Comparison of ENCODE assay signal across 33 mouse cellular contexts in the genomic region with DNA sequence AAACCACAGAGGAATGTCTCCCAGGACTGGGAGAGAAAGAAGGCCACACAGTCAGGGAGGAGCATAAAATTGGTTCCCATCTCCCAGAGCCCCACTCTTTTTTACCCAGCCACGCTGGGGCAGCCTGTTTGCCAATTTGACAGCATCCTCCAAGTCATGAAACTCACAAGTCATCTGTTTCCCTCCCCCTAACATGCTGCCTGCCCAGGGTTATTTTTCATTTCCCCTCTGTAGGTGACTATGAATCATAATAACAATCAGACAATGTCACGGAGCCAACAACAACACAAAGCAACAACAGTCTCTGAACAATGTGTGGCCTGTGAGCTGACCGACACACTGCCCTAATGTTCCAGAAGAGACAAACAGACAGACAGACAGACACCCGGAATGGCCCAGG. TPM values are rescaled to one million over a fixed set of nuclear protein-coding genes. Genes with fewer than 3 reads are reported as not detected.
A peak's percentile ranks its signal among the peaks of the same experiment; 100 is the strongest.
DNase-seq lines count a peak whose midpoint lies in the region; ATAC-seq and TF ChIP-seq lines count a peak whose summit lies in the region.
"Had no signal": no experiment of that assay in that cellular context is flagged by ENCODE, and none has a peak within 500 bp of the region (broad histone marks: within the 10 kb centered on the region; RNA-seq: fewer than 3 reads in every experiment).

No protein-coding gene starts in this region.

- H3K9me3 ChIP-seq in kidney, embryonic 15.5 days (replicated peaks), result no peaks in the 10 kb centered on the region; the same call in 1 of the 2 replicates
- no peaks in the 10 kb centered on the region for H3K9me3 ChIP-seq in hindbrain, embryonic 13.5 days
- H3K9me3 ChIP-seq: embryonic facial prominence, embryonic 10.5 days; embryonic facial prominence, embryonic 15.5 days; neural tube, embryonic 15.5 days; stomach, embryonic 15.5 days had no signal

- peaks cover 34% of the 10 kb centered on the region; the same call in 1 of the 2 replicates for H3K36me3 ChIP-seq in kidney, embryonic 15.5 days
- peaks cover 20% of the 10 kb centered on the region; the same call in 1 of the 2 replicates for H3K36me3 ChIP-seq in hindbrain, embryonic 13.5 days
- H3K36me3 ChIP-seq: stomach, embryonic 15.5 days had no signal

- H3K27me3 ChIP-seq in kidney, embryonic 15.5 days, result no peaks in the 10 kb centered on the region
- H3K27me3 ChIP-seq in hindbrain, embryonic 13.5 days, result no peaks in the 10 kb centered on the region
- H3K27me3 ChIP-seq: embryonic facial prominence, embryonic 15.5 days; forebrain, embryonic 13.5 days; neural tube, embryonic 15.5 days; stomach, embryonic 15.5 days had no signal

- no peak for DNase-seq in kidney, postnatal 36 days
- DNase-seq in testis, postnatal 10 days (ENCODE audit: low spot score), result peak; percentile 20
- no peak for DNase-seq in testis, postnatal 14 days (ENCODE audit: low spot score)
- DNase-seq in frontal cortex, postnatal 10 days (ENCODE audit: low spot score in 2 of 2), result no peak
- DNase-seq: adrenal gland, postnatal 10 days; B cell, adult 2 months; cerebellum, adult 18-20 months; cerebellum, postnatal 14 days; gastrocnemius, postnatal 25 days; heart, adult 18-20 months; heart, postnatal 4 days; kidney, postnatal 14 days; layer of hippocampus, postnatal 36 days; liver; lung, adult 2 months; lung, postnatal 10 days; midbrain, embryonic 14.5 days; right cerebral cortex, postnatal 25 days; thymus, adult 18-20 months; thymus, postnatal 25 days had no signal

- H3K4me2 ChIP-seq in kidney, embryonic 15.5 days, result no peak overlapping the region
- H3K4me2 ChIP-seq in hindbrain, embryonic 13.5 days, result no peak overlapping the region
- H3K4me2 ChIP-seq: embryonic facial prominence, embryonic 15.5 days; forebrain, embryonic 13.5 days; heart, embryonic 11.5 days; hindbrain, embryonic 14.5 days; neural tube, embryonic 15.5 days; stomach, embryonic 15.5 days had no signal

- no peak for TF ChIP-seq POLR2A in cortical plate, adult 2 months (IDR thresholded peaks at IDR 0.05; ENCODE audit: extremely low read depth, insufficient read depth, low read length)

- H3K27ac ChIP-seq in kidney, embryonic 15.5 days, result peak overlapping the region; percentile 41; the same call in 1 of the 2 replicates
- peak overlapping the region; percentile 57; the same call in 1 of the 2 replicates for H3K27ac ChIP-seq in cortical plate, adult 2 months (ENCODE audit: insufficient read depth, low read length)
- no peak overlapping the region for H3K27ac ChIP-seq in hindbrain, embryonic 13.5 days
- H3K27ac ChIP-seq: embryonic facial prominence, embryonic 10.5 days; embryonic facial prominence, embryonic 15.5 days; forebrain, embryonic 13.5 days; hindbrain, embryonic 14.5 days; liver, embryonic 14.5 days; macrophage; neural tube, embryonic 15.5 days; stomach, embryonic 15.5 days had no signal

- peaks cover 16% of the 10 kb centered on the region for H3K4me1 ChIP-seq in kidney, embryonic 15.5 days
- peaks cover 11% of the 10 kb centered on the region for H3K4me1 ChIP-seq in cortical plate, adult 2 months (ENCODE audit: control insufficient read depth, insufficient read depth, low read length)
- no peaks in the 10 kb centered on the region; the same call in 1 of the 2 replicates for H3K4me1 ChIP-seq in hindbrain, embryonic 13.5 days (replicated peaks)
- H3K4me1 ChIP-seq: embryonic facial prominence, embryonic 10.5 days; forebrain, embryonic 13.5 days; neural tube, embryonic 15.5 days; stomach, embryonic 15.5 days had no signal

- no peak for TF ChIP-seq CTCF in cortical plate, adult 2 months (IDR thresholded peaks at IDR 0.05; ENCODE audit: extremely low read depth, insufficient read depth, low read length)

- no peak for ATAC-seq in kidney, embryonic 15.5 days (replicated peaks; ENCODE audit: low FRiP score)
- no peak for ATAC-seq in hindbrain, embryonic 13.5 days (ENCODE audit: low FRiP score)
- ATAC-seq: forebrain, embryonic 13.5 days; intestine, postnatal 0 days had no signal

- H3K4me3 ChIP-seq in kidney, embryonic 15.5 days (replicated peaks), result no peak overlapping the region
- H3K4me3 ChIP-seq in cortical plate, adult 2 months (ENCODE audit: insufficient read depth, low read length), result no peak overlapping the region
- H3K4me3 ChIP-seq in hindbrain, embryonic 13.5 days, result no peak overlapping the region
- H3K4me3 ChIP-seq: embryonic facial prominence, embryonic 10.5 days; embryonic facial prominence, embryonic 15.5 days; forebrain, embryonic 13.5 days; neural tube, embryonic 15.5 days; stomach, embryonic 15.5 days had no signal

- H3K9ac ChIP-seq in kidney, embryonic 15.5 days, result no peak overlapping the region
- no peak overlapping the region for H3K9ac ChIP-seq in hindbrain, embryonic 13.5 days
- H3K9ac ChIP-seq: embryonic facial prominence, embryonic 15.5 days; forebrain, embryonic 13.5 days; hindbrain, embryonic 14.5 days; liver, embryonic 14.5 days; neural tube, embryonic 15.5 days; stomach, embryonic 15.5 days had no signal

- WGBS in kidney, embryonic 15.5 days, result 48% methylated on average over 4 of the region's 4 CpGs
- 63% methylated on average over 4 of the region's 4 CpGs for WGBS in hindbrain, embryonic 13.5 days

RNA-seq across cellular contexts. Expression of a gene that starts 21.2 kb away (rescaled TPM):
- 6.0 and 7.6 TPM in 2 replicates for polyA plus RNA-seq in kidney, embryonic 15.5 days (2015; fragmentation: Nextera tagmentation; extraction: Ambion mirVana)
- 9.5 and 10.2 TPM in 2 replicates for polyA plus RNA-seq in cortical plate, adult 2 months (2012; rRNA removed)
- polyA plus RNA-seq in hindbrain, embryonic 13.5 days (2015; fragmentation: Nextera tagmentation; extraction: Ambion mirVana), result 2.1 TPM in 2 replicates

RNA-seq across cellular contexts. Expression of a gene that starts 34.4 kb away (rescaled TPM):
- 50.8 and 52.5 TPM in 2 replicates for polyA plus RNA-seq in kidney, embryonic 15.5 days (2015; fragmentation: Nextera tagmentation; extraction: Ambion mirVana)
- polyA plus RNA-seq in cortical plate, adult 2 months (2012; rRNA removed), result 25.7 and 26.0 TPM in 2 replicates
- polyA plus RNA-seq in hindbrain, embryonic 13.5 days (2015; fragmentation: Nextera tagmentation; extraction: Ambion mirVana), result 63.1 and 68.4 TPM in 2 replicates

RNA-seq across cellular contexts. Expression of a gene that starts 34.6 kb away (rescaled TPM):
- polyA plus RNA-seq in kidney, embryonic 15.5 days (2015; fragmentation: Nextera tagmentation; extraction: Ambion mirVana), result 0.22 and 0.42 TPM in 2 replicates
- 0.28 and 0.48 TPM in 2 replicates for polyA plus RNA-seq in cortical plate, adult 2 months (2012; rRNA removed)
- 0.31 and 0.58 TPM in 2 replicates for polyA plus RNA-seq in hindbrain, embryonic 13.5 days (2015; fragmentation: Nextera tagmentation; extraction: Ambion mirVana)
- polyA plus RNA-seq: macrophage had no signal

RNA-seq across cellular contexts. Expression of a gene that starts 56.9 kb away (rescaled TPM):
- polyA plus RNA-seq in kidney, embryonic 15.5 days (2015; fragmentation: Nextera tagmentation; extraction: Ambion mirVana), result 90.5 and 97.7 TPM in 2 replicates
- 54.9 and 59.1 TPM in 2 replicates for polyA plus RNA-seq in cortical plate, adult 2 months (2012; rRNA removed)
- polyA plus RNA-seq in hindbrain, embryonic 13.5 days (2015; fragmentation: Nextera tagmentation; extraction: Ambion mirVana), result 79.5 and 81.3 TPM in 2 replicates
